Mouse (Mus musculus) bone marrow, adult 2 months (tissue): ENCODE results near the gene Slc16a10.

Source experiments
- CTCF ChIP-seq: fragments of 200-500 bp; IDR thresholded peaks from 2 replicates; pipeline ENCODE4 v1.5.1; 2011; ENCODE audit warnings: low read length, control low read depth; ENCODE audit not compliant: control insufficient read depth, insufficient read depth
- POLR2A ChIP-seq: fragments of 200-500 bp; IDR thresholded peaks from 2 replicates; pipeline ENCODE4 v1.6.1; 2011; ENCODE audit warnings: low read depth, mild to moderate bottlenecking, control low read depth, low read length, borderline replicate concordance; ENCODE audit not compliant: control insufficient read depth

- TF ChIP-seq CTCF = no peak
- TF ChIP-seq POLR2A = no peak
These were observed 11.9 kb downstream of the Slc16a10 start for GRCm38 (mm10) chr10:40130126-40130525.
